Mouse (Mus musculus): ENCODE data around the gene Cln6.
"Not testable (repeated sequence)": the region's sequence is repeated elsewhere in the genome, so short reads cannot be mapped to it uniquely, and the experiment has no call there.

Cln6 gene

GRCm38 (mm10) chr9:62829877-62830276 is 8.7 kb upstream of the Cln6 start:
- DNase-seq: no peak

- no peak for DNase-seq
These were observed 3.7 kb upstream of the Cln6 start for GRCm38 (mm10) chr9:62834906-62835305.

- no peak for DNase-seq
These were observed 2.7 kb upstream of the Cln6 start for GRCm38 (mm10) chr9:62835705-62836446.

- no peak for DNase-seq
These were observed 974 bp upstream of the Cln6 start for GRCm38 (mm10) chr9:62837611-62838010.

- DNase-seq: no peak
These were observed 459 bp upstream of the Cln6 start for GRCm38 (mm10) chr9:62838146-62838505.

GRCm38 (mm10) chr9:62839172-62839770 is 686 bp downstream of the Cln6 start:
- DNase-seq: peak in 1 of 2 experiments; percentile 54

- no peak for DNase-seq
These were observed 4.9 kb downstream of the Cln6 start for GRCm38 (mm10) chr9:62843356-62844024.

GRCm38 (mm10) chr9:62844461-62844860 is 5.9 kb downstream of the Cln6 start:
- no peak for DNase-seq

GRCm38 (mm10) chr9:62847694-62848093 is 9.1 kb downstream of the Cln6 start:
- peak; percentile 92 to 95 for DNase-seq

- peak; percentile 40 to 54 for DNase-seq
These were observed 10.1 kb downstream of the Cln6 start for GRCm38 (mm10) chr9:62848641-62849040.

GRCm38 (mm10) chr9:62851571-62851970 is 13.0 kb downstream of the Cln6 start:
- no peak for DNase-seq

GRCm38 (mm10) chr9:62854483-62854882 is 15.9 kb downstream of the Cln6 start:
- DNase-seq: peak in 1 of 2 experiments; percentile 43

GRCm38 (mm10) chr9:62857216-62857615 is 18.6 kb downstream of the Cln6 start:
- no peak for DNase-seq

- peak; percentile 84 to 88 for DNase-seq
These were observed 19.2 kb downstream of the Cln6 start, which contains the start of gene Calml4 for GRCm38 (mm10) chr9:62857719-62858261. Gene Calml4, plus strand, starts transcription at chr9:62858080.

GRCm38 (mm10) chr9:62858266-62859019 is 19.9 kb downstream of the Cln6 start:
- no peak for DNase-seq

- DNase-seq: not testable (repeated sequence)
These were observed 21.5 kb downstream of the Cln6 start for GRCm38 (mm10) chr9:62860102-62860501.

GRCm38 (mm10) chr9:62860866-62861265 is 22.3 kb downstream of the Cln6 start:
- peak; percentile 50 to 76 for DNase-seq

GRCm38 (mm10) chr9:62869236-62869635 is 30.7 kb downstream of the Cln6 start:
- DNase-seq: not testable (repeated sequence)

GRCm38 (mm10) chr9:62870728-62871127 is 32.1 kb downstream of the Cln6 start:
- DNase-seq: no peak

GRCm38 (mm10) chr9:62876966-62877616 is 38.5 kb downstream of the Cln6 start:
- DNase-seq: no peak

- no peak for DNase-seq
These were observed 39.2 kb downstream of the Cln6 start for GRCm38 (mm10) chr9:62877825-62878224.

- DNase-seq: peak; percentile 71 to 79
These were observed 43.3 kb downstream of the Cln6 start for GRCm38 (mm10) chr9:62881871-62882270.
